Mouse (Mus musculus) neural tube, embryonic 14.5 days (tissue): ENCODE results near the gene Rabep2. TPM values are rescaled to one million over a fixed set of nuclear protein-coding genes. Genes with fewer than 3 reads are reported as not detected.

Experiments
- ATAC-seq: fragments of 200-750 bp; cut with Nextera tagmentation; 2 replicates; pipeline ENCODE4 v1.8.0; 2017; ENCODE audit warnings: low read depth, mild to moderate bottlenecking, moderate TSS enrichment, moderate library complexity
- H3K27ac ChIP-seq: fragments of 300-500 bp; sonication (generic); 2 replicates; pipeline ENCODE4 v1.5.1; 2014; ENCODE audit warnings: low read depth, mild to moderate bottlenecking, control low read depth, low read length, moderate library complexity, mixed read lengths
- H3K27me3 ChIP-seq: fragments of 300-500 bp; sonication (generic); 2 replicates; pipeline ENCODE4 v1.6.1; 2014; ENCODE audit warnings: low read length; ENCODE audit not compliant: control insufficient read depth, insufficient read depth
- H3K36me3 ChIP-seq: fragments of 300-500 bp; sonication (generic); 2 replicates; pipeline ENCODE4 v1.6.1; 2014; ENCODE audit warnings: low read length, mixed read lengths; ENCODE audit not compliant: control insufficient read depth, insufficient read depth
- H3K4me1 ChIP-seq: fragments of 300-500 bp; sonication (generic); 2 replicates; pipeline ENCODE4 v1.6.1; 2014; ENCODE audit warnings: low read length; ENCODE audit not compliant: control insufficient read depth, insufficient read depth
- H3K4me2 ChIP-seq: fragments of 300-500 bp; sonication (generic); 2 replicates; pipeline ENCODE4 v1.6.1; 2014; ENCODE audit warnings: mild to moderate bottlenecking, low read depth, low read length, control low read depth
- H3K4me3 ChIP-seq: fragments of 300-500 bp; sonication (generic); 2 replicates; pipeline ENCODE4 v1.5.1; 2014; ENCODE audit warnings: low read depth, low read length, control low read depth, mixed read lengths
- H3K9ac ChIP-seq: fragments of 300-500 bp; sonication (generic); replicated peaks from 2 replicates; pipeline ENCODE4 v1.6.1; 2014; ENCODE audit warnings: low read depth, mild to moderate bottlenecking, control low read depth, low read length, mixed read lengths
- H3K9me3 ChIP-seq: fragments of 300-500 bp; sonication (generic); 2 replicates; pipeline ENCODE4 v1.6.1; 2016; ENCODE audit warnings: low read length; ENCODE audit not compliant: control insufficient read depth
- WGBS: fragments of 180-500 bp; shearing (Covaris S2); extraction: QIAGEN DNeasy Blood & Tissue Kit; methylation state at CpG from one replicate; pipeline ENCODE4 v1.1.7; 2014; 5-methylcytosine and 5-hydroxymethylcytosine counted together
- polyA plus RNA-seq: library from polyadenylated mRNA; unstranded; fragments of >200 nt; fragmentation: Nextera tagmentation; extraction: Ambion mirVana; gene quantifications from 2 replicates; pipeline ENCODE4 v1.2.1, GENCODE M21; 2014

The Rabep2 gene
- polyA plus RNA-seq, 1 experiment from 2014 or later = 19.8 TPM

GRCm38 (mm10) chr7:126456382-126457266 lies 28.1 kb downstream of the Rabep2 start:
- Histone ChIP-seq H3K36me3 (no peaks in the 10 kb centered on the region), H3K4me2 (no peak overlapping the region), H3K27me3 (no peaks in the 10 kb centered on the region), H3K27ac (no peak overlapping the region), H3K9me3 (no peaks in the 10 kb centered on the region), H3K9ac (no peak overlapping the region), H3K4me1 (no peaks in the 10 kb centered on the region), H3K4me3 (no peak overlapping the region)
- WGBS = 91% methylated on average over 17 of the region's 17 CpGs
- ATAC-seq = no peak

GRCm38 (mm10) chr7:126458225-126458624 lies 29.7 kb downstream of the Rabep2 start:
- no peak overlapping the region for H3K9ac ChIP-seq
- no peak overlapping the region for H3K4me2 ChIP-seq
- WGBS = 84% methylated on average over 5 of the region's 5 CpGs
- no peak overlapping the region for H3K27ac ChIP-seq
- H3K36me3 ChIP-seq = no peaks in the 10 kb centered on the region
- H3K27me3 ChIP-seq = no peaks in the 10 kb centered on the region
- no peak overlapping the region for H3K4me3 ChIP-seq
- ATAC-seq = no peak
- H3K9me3 ChIP-seq = no peaks in the 10 kb centered on the region
- H3K4me1 ChIP-seq = no peaks in the 10 kb centered on the region

DNA sequence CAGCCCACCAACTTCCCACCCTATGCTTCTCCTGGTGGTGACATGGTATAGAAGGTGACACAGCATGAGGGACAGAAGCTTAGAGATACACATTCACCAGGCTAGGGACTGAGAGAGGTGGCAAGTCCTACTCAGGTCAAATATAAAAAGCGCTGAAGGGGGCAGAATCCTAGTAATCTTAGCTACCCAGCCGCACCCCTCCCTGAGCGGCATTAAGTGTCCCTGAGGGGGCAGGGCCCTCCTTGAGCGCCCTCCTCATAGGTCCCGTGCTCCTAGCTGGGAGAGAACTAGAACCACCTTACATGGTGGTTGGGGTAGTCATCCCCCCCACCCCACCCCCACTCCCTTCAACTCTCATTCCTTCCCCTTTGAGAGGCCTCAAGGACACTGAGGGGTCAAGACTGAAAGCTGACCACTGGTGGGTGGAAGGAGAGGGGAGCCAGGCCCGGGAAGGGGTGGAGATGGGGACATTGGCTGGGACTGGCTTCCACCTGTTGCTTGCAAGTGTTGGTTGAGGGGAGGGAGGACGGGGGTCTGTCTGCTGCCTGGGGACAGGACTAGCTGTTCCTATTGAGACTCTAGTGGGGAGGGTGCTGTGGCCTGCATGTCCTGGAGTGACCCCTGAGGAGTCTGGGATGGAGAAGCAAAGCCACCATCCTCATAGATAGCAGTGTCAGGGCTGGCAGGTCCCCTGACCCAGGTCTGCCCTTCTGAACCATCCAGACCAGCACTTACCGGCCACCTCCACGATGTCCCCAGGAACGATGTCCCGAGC lies 30.5 kb downstream of the Rabep2 start:
- H3K4me2 ChIP-seq = no peak overlapping the region
- no peaks in the 10 kb centered on the region for H3K27me3 ChIP-seq
- no peak for ATAC-seq
- no peaks in the 10 kb centered on the region for H3K36me3 ChIP-seq
- no peak overlapping the region for H3K27ac ChIP-seq
- WGBS = 79% methylated on average over 11 of the region's 11 CpGs
- H3K4me1 ChIP-seq = no peaks in the 10 kb centered on the region
- no peaks in the 10 kb centered on the region for H3K9me3 ChIP-seq
- no peak overlapping the region for H3K9ac ChIP-seq
- no peak overlapping the region for H3K4me3 ChIP-seq

- no peak overlapping the region for H3K9ac ChIP-seq
- H3K4me2 ChIP-seq = no peak overlapping the region
- H3K4me1 ChIP-seq = no peaks in the 10 kb centered on the region
- WGBS = 59% methylated on average over 9 of the region's 10 CpGs
- H3K4me3 ChIP-seq = no peak overlapping the region
- no peak overlapping the region for H3K27ac ChIP-seq
- no peak for ATAC-seq
- no peaks in the 10 kb centered on the region for H3K27me3 ChIP-seq
- no peaks in the 10 kb centered on the region for H3K9me3 ChIP-seq
- H3K36me3 ChIP-seq = no peaks in the 10 kb centered on the region
Measured at GRCm38 (mm10) chr7:126460623-126461399, 32.3 kb downstream of the Rabep2 start.

DNA sequence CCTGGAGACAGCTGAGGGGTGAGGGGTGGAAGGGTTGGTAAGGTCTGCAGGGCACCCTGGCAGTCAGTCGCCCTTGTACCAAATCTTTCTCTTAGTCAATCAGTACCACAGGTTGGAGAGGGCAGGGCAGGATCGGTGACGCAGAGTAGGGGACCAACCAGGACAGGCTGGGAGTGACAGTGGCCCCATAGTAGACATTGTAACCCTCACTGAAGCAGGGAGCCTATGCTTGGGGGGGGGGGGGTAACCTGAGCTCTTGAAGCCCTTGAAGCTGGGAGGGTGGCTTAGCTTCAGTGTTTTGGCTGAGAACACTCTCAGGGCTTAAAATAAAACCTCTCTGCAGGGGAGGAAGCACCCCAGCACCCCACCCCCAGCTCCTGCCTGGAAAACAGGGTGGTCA lies 33.1 kb downstream of the Rabep2 start:
- WGBS = 80% methylated on average over 3 of the region's 3 CpGs

DNA sequence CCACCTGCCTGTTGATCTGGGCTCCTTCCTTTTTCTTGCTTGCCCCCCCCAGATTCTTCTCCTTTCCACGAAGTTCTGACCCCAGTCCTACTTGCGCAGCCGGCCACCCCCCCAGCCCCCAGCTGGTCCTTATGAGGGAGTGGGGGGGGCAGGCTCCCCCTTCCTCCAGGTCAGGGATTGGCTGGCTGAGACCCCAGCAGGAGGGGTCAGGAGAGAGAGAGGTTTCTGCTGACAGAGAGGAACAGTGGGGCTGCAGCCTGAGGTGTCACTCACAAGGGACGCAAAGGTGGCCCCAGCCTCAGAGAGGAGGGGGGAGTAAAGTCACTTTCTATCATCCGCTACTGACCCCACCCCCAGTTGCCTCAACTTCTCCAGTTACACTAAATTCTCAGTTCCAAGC lies 34.4 kb downstream of the Rabep2 start, which contains the start of gene Atp2a1:
Gene Atp2a1, minus strand, starts transcription at position 105 of the 400 bp plus-strand sequence.
- H3K9me3 ChIP-seq = no peaks in the 10 kb centered on the region
- H3K4me3 ChIP-seq = no peak within 1 kb of the TSS
- peaks cover 15% of the 10 kb centered on the region for H3K36me3 ChIP-seq
- no peak within 1 kb of the TSS for H3K4me2 ChIP-seq
- H3K27me3 ChIP-seq = no peaks in the 10 kb centered on the region
- WGBS = 52% methylated on average over 5 of the region's 5 CpGs
- no peak within 1 kb of the TSS for H3K9ac ChIP-seq
- no peak within 1 kb of the TSS for H3K27ac ChIP-seq
- no peak for ATAC-seq
- no peaks in the 10 kb centered on the region for H3K4me1 ChIP-seq

More for the DNA sequence above, 33.1 kb downstream of the Rabep2 start:
- H3K27me3 ChIP-seq = no peaks in the 10 kb centered on the region
- H3K4me3 ChIP-seq = no peak overlapping the region
- no peak for ATAC-seq
- H3K27ac ChIP-seq = no peak overlapping the region
- H3K4me1 ChIP-seq = no peaks in the 10 kb centered on the region
- H3K9me3 ChIP-seq = no peaks in the 10 kb centered on the region
- no peak overlapping the region for H3K9ac ChIP-seq
- 0 out of 2 replicates have a peak, but pooled peaks cover 1% of the 10 kb centered on the region for H3K36me3 ChIP-seq
- H3K4me2 ChIP-seq = no peak overlapping the region

GRCm38 (mm10) chr7:126463547-126463946 lies 35.0 kb downstream of the Rabep2 start:
- Histone ChIP-seq H3K27ac (no peak overlapping the region), H3K9ac (no peak overlapping the region), H3K4me1 (no peaks in the 10 kb centered on the region), H3K4me2 (no peak overlapping the region), H3K27me3 (no peaks in the 10 kb centered on the region), H3K4me3 (no peak overlapping the region), H3K36me3 (peaks cover 18% of the 10 kb centered on the region), H3K9me3 (no peaks in the 10 kb centered on the region)
- 72% methylated on average over 4 of the region's 4 CpGs for WGBS
- no peak for ATAC-seq

DNA sequence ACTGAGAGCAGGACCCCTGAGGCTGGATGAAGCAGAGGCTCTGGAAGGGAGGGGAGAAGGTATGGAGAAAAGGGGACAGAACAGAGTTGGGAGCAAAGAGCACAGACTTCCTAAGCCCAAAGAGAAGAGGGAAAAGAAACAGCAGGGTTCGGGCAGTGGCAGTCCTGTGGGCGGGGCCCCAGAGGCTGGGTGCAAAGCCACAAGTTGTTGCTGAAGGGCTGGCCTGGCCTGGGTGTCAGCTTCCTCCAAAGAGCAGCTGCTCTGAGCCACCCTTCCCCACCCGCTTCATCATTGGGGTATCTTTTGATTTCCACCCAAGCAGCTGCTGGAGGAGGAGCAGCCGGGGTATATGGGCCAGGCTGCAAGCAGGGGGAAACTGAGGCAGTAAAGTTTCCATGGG lies 35.6 kb downstream of the Rabep2 start:
- Histone ChIP-seq H3K4me3 (no peak overlapping the region), H3K36me3 (peaks cover 23% of the 10 kb centered on the region), H3K4me2 (no peak overlapping the region), H3K9me3 (no peaks in the 10 kb centered on the region), H3K27me3 (no peaks in the 10 kb centered on the region), H3K4me1 (no peaks in the 10 kb centered on the region), H3K9ac (no peak overlapping the region), H3K27ac (no peak overlapping the region)
- 61% methylated on average over 4 of the region's 4 CpGs for WGBS
- ATAC-seq = no peak
